Mouse (Mus musculus) limb, embryonic 12.5 days (tissue): ENCODE data around the gene Got2. TPM values are rescaled to one million over a fixed set of nuclear protein-coding genes. Genes with fewer than 3 reads are reported as not detected.

ENCODE experiments used
- ATAC-seq: fragments of 200-750 bp; cut with Nextera tagmentation; 2 replicates; pipeline ENCODE4 v1.8.0; 2017; ENCODE audit warnings: low read depth, moderate TSS enrichment; ENCODE audit not compliant: insufficient number of reproducible peaks, insufficient read depth, low FRiP score, low TSS enrichment
- H3K27ac ChIP-seq: fragments of 300-500 bp; sonication (generic); 2 replicates; pipeline ENCODE4 v1.5.1; 2016; ENCODE audit warnings: mild to moderate bottlenecking, moderate library complexity
- H3K27me3 ChIP-seq: fragments of 300-500 bp; sonication (generic); 2 replicates; pipeline ENCODE4 v1.6.1; 2016; ENCODE audit warnings: mild to moderate bottlenecking, moderate library complexity
- H3K36me3 ChIP-seq: fragments of 300-500 bp; sonication (generic); 2 replicates; pipeline ENCODE4 v1.6.1; 2016; ENCODE audit warnings: mild to moderate bottlenecking, moderate library complexity
- H3K4me1 ChIP-seq: fragments of 300-500 bp; sonication (generic); replicated peaks from 2 replicates; pipeline ENCODE4 v1.6.1; 2016
- H3K4me2 ChIP-seq: fragments of 300-500 bp; sonication (generic); 2 replicates; pipeline ENCODE4 v1.6.1; 2016; ENCODE audit warnings: mild to moderate bottlenecking, moderate library complexity
- H3K4me3 ChIP-seq: fragments of 300-500 bp; sonication (generic); replicated peaks from 2 replicates; pipeline ENCODE4 v1.5.1; 2016; ENCODE audit warnings: mild to moderate bottlenecking
- H3K9ac ChIP-seq: fragments of 300-500 bp; sonication (generic); replicated peaks from 2 replicates; pipeline ENCODE4 v1.6.1; 2016; ENCODE audit warnings: mild to moderate bottlenecking, moderate library complexity
- H3K9me3 ChIP-seq: fragments of 300-500 bp; sonication (generic); 2 replicates; pipeline ENCODE4 v1.6.1; 2016; ENCODE audit warnings: mild to moderate bottlenecking, moderate library complexity
- WGBS: fragments of 180-500 bp; shearing (Covaris S2); methylation state at CpG from one replicate; pipeline ENCODE4 v1.1.7; 2016; 5-methylcytosine and 5-hydroxymethylcytosine counted together
- polyA plus RNA-seq: library from polyadenylated mRNA; unstranded; fragments of >200 nt; fragmentation: Nextera tagmentation; extraction: Ambion mirVana; gene quantifications from 2 replicates; pipeline ENCODE4 v1.2.1, GENCODE M21; 2016

Got2 gene
- polyA plus RNA-seq, 1 experiment from 2014 or later: 193 TPM

DNA sequence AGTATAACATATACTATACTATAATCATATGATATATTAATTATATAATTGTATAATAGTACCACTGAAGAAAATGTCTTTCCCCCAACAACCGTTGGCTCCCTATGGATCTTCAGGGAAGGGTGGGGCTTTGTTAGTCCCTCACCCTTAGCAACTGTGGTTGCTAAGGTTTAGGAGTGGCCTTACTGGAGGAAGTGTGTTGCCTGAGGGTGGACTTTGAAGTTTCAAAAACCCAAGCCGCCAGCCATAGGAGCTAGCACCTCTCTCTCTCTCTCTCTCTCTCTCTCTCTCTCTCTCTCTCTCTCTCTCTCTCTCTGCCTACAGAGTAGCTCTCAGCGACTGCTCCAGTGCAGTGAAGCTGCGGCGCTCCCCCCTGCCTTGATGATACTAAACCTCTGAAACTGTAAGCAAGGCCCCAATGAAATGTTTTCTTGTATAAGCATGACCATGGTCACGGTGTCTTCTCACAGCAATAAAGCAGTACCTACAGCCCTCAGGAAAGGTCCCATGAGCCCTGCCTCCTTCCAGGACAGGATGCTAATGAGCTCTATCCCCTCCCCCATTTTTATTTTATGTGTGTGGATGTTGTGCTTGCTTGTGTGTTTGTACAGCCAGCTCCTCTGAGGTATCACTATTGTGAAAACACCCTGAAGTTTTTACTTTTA, 72.2 kb downstream of the Got2 start:
- ATAC-seq: no peak
- Histone ChIP-seq H3K9ac (no peak overlapping the region), H3K27ac (no peak overlapping the region), H3K4me1 (peaks cover 6% of the 10 kb centered on the region), H3K9me3 (no peaks in the 10 kb centered on the region), H3K36me3 (no peaks in the 10 kb centered on the region), H3K27me3 (no peaks in the 10 kb centered on the region), H3K4me2 (no peak overlapping the region), H3K4me3 (no peak overlapping the region)
- 27% methylated on average over 6 of the region's 6 CpGs for WGBS

Other genes starting within 250 kb of the Got2 start
- 13.1 and 14.0 TPM in 2 replicates for gene Ndrg4, start 211.6 kb downstream of the Got2 start, polyA plus RNA-seq
- 17.9 and 18.2 TPM in 2 replicates for gene Setd6, start 172.7 kb downstream of the Got2 start, polyA plus RNA-seq
- 91.3 and 109 TPM in 2 replicates for gene Cnot1, start 81.1 kb downstream of the Got2 start, polyA plus RNA-seq
- gene Sap18b, start 63.2 kb downstream of the Got2 start, polyA plus RNA-seq: 404 and 454 TPM in 2 replicates
- gene Slc38a7, start 35.0 kb downstream of the Got2 start, polyA plus RNA-seq: 12.0 and 13.6 TPM in 2 replicates